Mouse (Mus musculus): Measurements from ENCODE around the gene Gm20425. TPM values are rescaled to one million over a fixed set of nuclear protein-coding genes. Genes with fewer than 3 reads are reported as not detected.
"Not testable (repeated sequence)": the region's sequence is repeated elsewhere in the genome, so short reads cannot be mapped to it uniquely, and the experiment has no call there.

Gm20425 gene
- polyA plus RNA-seq, 1 experiment from 2014 or later = not detected

DNA sequence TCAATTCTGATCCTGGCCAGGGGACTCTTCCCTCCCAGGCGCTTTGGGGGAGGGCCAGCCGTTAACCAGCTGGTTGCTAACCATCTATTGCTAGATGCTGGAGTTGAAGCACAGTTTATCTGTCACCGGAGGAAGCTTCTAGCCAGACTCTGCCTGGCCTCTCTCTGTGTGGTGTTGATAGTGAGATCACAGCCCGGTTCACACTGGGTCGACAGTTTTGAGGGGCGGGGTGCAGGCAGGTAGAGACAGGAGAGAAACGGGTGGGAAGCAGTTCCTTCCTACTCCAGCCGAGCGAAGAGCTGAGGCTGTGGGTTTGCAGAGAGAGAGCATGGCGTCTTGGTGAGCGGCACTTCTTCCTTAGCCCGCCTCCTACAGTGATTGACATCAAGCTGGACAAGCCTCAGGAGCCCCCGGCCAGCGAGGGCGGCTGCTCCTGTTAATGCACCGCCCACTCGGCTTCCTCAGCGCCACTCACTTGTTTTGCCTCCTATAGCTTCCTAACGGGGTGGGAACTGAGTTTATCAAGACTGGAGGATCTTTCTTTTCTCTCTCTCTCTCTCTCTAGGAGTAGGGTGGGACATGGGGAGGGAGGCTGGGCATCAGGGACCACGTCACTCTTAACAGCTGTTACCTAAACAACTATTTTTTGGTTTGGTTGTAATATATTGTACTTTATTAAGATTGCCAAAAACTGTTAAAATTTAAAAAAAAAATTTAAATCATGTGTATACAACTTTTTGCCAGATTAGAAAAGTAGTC is 49.1 kb downstream of the Gm20425 start:
- H3K27me3 ChIP-seq = no peaks in the 10 kb centered on the region
- H3K4me1 ChIP-seq (replicated peaks) = peaks cover 13% of the 10 kb centered on the region
- WGBS = 7% methylated on average over 20 of the region's 20 CpGs
- peaks cover 27% of the 10 kb centered on the region; the same call in 1 of the 2 replicates for H3K36me3 ChIP-seq
- ATAC-seq (ENCODE audit: low FRiP score, low read depth) = peak; percentile 76; the same call in 1 of the 2 replicates
- no peak overlapping the region for H3K9ac ChIP-seq
- no peaks in the 10 kb centered on the region for H3K9me3 ChIP-seq
- H3K27ac ChIP-seq (replicated peaks) = peak overlapping the region; percentile 44; the same call in 1 of the 2 replicates
- H3K4me2 ChIP-seq = peak overlapping the region; percentile 40
- H3K4me3 ChIP-seq = peak overlapping the region; percentile 21

DNA sequence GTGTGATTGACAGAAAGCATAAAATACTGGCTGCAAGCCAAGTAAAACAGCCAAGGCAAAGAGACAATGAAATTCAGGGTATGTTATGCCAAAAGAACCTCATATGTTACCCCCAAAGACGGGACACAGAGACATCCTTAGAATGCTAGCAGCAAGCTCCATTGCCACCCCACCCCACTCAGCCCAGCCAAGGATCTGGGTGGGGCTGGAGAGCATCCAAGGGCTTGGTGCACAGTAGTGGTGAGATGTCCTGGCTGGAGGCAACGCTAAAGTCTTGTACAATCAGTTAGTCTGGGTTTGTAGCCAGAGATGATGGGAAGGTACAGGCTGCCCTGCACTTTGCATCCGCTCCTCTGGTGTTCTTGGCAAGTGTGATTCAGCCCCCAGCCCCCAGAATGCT is 49.8 kb downstream of the Gm20425 start:
- H3K36me3 ChIP-seq = peaks cover 27% of the 10 kb centered on the region; the same call in 1 of the 2 replicates
- peaks cover 13% of the 10 kb centered on the region for H3K4me1 ChIP-seq (replicated peaks)
- H3K4me3 ChIP-seq = no peak overlapping the region
- H3K27me3 ChIP-seq = no peaks in the 10 kb centered on the region
- no peak overlapping the region for H3K9ac ChIP-seq
- peak overlapping the region; percentile 40 for H3K4me2 ChIP-seq
- H3K9me3 ChIP-seq = no peaks in the 10 kb centered on the region
- 0 out of 2 replicates have a peak overlapping the region, but pooled peaks have one; percentile 44 for H3K27ac ChIP-seq (replicated peaks)
- WGBS = 53% methylated on average over 3 of the region's 3 CpGs
- peak; percentile 57; the same call in 1 of the 2 replicates for ATAC-seq (ENCODE audit: low FRiP score, low read depth)

DNA sequence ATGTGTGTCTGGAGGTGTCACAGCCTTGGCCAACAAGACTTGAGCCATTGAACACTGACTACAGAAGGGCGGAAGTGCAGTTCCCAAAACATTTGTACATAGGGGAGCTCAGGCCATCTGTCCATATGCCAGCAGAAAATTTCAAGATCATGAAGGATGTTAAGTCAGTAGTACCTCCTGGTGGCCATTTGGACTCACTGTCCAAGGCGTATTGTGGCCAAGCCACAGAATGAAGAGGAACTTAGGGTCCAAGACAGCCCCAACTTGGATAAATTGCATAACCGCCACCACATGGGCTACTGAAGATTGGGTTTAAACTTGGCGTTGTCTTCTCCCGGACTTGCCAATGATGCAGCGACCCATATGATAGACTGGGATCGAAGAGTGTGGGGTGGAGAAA is 54.4 kb downstream of the Gm20425 start:
- peaks cover 8% of the 10 kb centered on the region for H3K4me1 ChIP-seq (replicated peaks)
- 94% methylated on average over 7 of the region's 7 CpGs for WGBS
- no peak overlapping the region for H3K4me2 ChIP-seq
- H3K36me3 ChIP-seq = peaks cover 24% of the 10 kb centered on the region
- H3K27me3 ChIP-seq = no peaks in the 10 kb centered on the region
- no peak overlapping the region for H3K4me3 ChIP-seq
- H3K9me3 ChIP-seq = no peaks in the 10 kb centered on the region
- H3K27ac ChIP-seq (replicated peaks) = no peak overlapping the region
- H3K9ac ChIP-seq = no peak overlapping the region
- no peak for ATAC-seq (ENCODE audit: low FRiP score, low read depth)

DNA sequence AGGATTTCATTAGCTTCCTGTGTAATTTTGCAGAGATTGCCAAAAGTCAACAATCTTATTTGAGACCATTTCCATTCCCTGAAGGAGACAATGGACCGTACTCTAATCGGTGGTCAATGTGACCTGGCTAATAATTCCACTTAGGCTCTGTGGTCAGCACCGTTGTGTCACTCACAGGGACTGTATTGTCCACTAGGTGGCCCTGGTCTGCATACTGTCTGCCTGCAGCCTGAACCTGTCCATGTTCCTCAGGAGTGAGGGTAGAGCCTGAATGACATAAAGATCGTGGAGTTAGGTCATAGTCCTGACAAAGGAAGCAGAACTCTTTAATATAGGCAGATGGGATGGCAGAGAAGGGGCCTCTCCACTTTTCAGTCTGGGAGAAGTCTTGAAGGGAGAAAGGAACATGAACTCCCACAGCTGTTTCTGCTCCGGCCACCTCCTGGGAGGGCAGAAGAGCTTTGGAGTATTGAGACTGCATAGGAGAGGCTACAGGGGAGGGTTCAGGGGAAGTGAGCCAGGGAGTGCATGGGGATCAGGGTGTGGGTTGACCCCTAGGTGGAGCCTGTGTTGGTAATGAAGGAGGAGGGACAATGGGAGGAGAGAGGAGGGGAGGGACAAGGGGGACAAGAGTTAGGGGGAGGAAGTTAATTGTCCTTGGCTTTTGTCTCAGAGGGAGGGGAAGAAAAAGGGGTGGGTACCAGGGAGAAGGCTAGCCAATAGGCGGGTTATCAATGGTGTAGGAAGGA is 55.2 kb downstream of the Gm20425 start:
- Histone ChIP-seq H3K36me3 (peaks cover 24% of the 10 kb centered on the region), H3K4me3 (no peak overlapping the region), H3K27ac (replicated peaks) (no peak overlapping the region), H3K9me3 (no peaks in the 10 kb centered on the region), H3K4me2 (no peak overlapping the region), H3K9ac (no peak overlapping the region), H3K4me1 (replicated peaks) (peaks cover under 1% of the 10 kb centered on the region; the same call in 1 of the 2 replicates), H3K27me3 (no peaks in the 10 kb centered on the region)
- WGBS = 56% methylated on average over 6 of the region's 6 CpGs
- ATAC-seq (ENCODE audit: low FRiP score, low read depth) = no peak

DNA sequence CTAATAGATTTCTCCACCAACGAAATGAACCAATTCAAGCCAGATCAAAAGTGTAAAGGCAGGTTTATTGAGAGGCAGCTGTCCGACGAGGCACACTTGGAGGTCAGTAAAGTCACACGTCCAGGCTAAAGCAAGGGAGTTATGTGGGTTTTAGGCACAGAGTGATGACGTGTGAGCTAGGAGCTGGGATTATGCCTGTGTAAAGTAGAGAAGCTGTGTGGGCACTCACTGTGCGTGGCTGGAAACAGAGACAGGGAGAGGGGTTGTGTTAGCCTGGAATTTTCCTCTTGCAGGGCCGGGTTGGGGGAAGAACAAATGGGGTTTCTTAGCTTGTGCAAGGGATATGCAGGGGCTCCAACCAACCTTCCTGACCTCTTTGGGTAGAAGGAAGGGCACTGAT is 61.3 kb downstream of the Gm20425 start:
- Histone ChIP-seq H3K4me1 (replicated peaks) (peaks cover 11% of the 10 kb centered on the region; the same call in 1 of the 2 replicates), H3K36me3 (peaks cover 18% of the 10 kb centered on the region), H3K4me2 (no peak overlapping the region), H3K9ac (no peak overlapping the region), H3K4me3 (no peak overlapping the region), H3K9me3 (no peaks in the 10 kb centered on the region), H3K27me3 (no peaks in the 10 kb centered on the region), H3K27ac (replicated peaks) (no peak overlapping the region)
- 59% methylated on average over 7 of the region's 7 CpGs for WGBS
- ATAC-seq (ENCODE audit: low FRiP score, low read depth) = no peak

DNA sequence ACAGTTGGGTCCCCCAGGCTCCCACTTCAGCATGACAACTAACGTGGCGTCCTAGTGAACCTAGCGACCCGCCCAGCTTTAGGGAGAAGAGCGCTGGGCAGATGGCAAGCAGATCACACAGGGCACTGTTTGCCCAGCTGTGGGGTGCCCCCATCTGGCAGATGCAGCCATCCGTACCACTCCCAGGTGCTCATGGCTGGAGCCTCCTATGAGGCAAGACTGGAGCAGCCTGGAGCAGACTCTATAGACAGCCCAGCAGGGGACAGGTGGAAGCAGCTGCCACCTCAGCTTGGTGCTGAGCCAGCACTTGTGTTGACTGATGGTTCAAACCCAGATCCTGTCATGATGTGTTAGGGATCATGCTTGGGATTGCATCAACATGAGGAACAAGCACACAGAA is 62.1 kb downstream of the Gm20425 start:
- Histone ChIP-seq H3K27me3 (no peaks in the 10 kb centered on the region), H3K9ac (no peak overlapping the region), H3K4me2 (no peak overlapping the region), H3K9me3 (no peaks in the 10 kb centered on the region), H3K27ac (replicated peaks) (no peak overlapping the region), H3K4me1 (replicated peaks) (peaks cover 11% of the 10 kb centered on the region; the same call in 1 of the 2 replicates), H3K4me3 (no peak overlapping the region), H3K36me3 (peaks cover 21% of the 10 kb centered on the region)
- ATAC-seq (ENCODE audit: low FRiP score, low read depth) = peak; percentile 65
- WGBS = 46% methylated on average over 6 of the region's 6 CpGs

DNA sequence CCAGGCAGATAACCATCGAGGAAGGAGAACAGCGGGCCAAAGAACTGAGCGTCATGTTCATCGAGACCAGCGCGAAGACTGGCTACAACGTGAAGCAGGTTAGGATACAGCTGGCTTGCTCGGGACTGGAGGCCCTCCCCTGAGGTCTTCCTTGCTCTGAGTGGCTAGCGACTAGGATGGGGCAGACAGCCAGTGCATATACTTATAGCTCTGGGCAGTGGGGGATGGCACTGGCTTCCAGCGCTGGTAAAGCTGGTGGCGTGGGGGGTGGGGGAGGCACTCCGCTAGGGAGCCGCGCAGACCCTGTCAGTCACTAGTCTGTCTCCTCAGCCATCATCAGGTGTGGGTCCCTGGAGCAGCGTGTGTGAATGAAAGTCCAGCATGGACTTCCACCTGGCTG is 66.3 kb downstream of the Gm20425 start:
- peaks cover 24% of the 10 kb centered on the region for H3K36me3 ChIP-seq
- no peak overlapping the region for H3K4me3 ChIP-seq
- ATAC-seq (ENCODE audit: low FRiP score, low read depth) = no peak
- no peak overlapping the region for H3K9ac ChIP-seq
- 69% methylated on average over 15 of the region's 15 CpGs for whole genome bisulfite sequencing
- peaks cover 8% of the 10 kb centered on the region; the same call in 1 of the 2 replicates for H3K4me1 ChIP-seq (replicated peaks)
- H3K4me2 ChIP-seq = no peak overlapping the region
- no peaks in the 10 kb centered on the region for H3K27me3 ChIP-seq
- no peaks in the 10 kb centered on the region for H3K9me3 ChIP-seq
- no peak overlapping the region for H3K27ac ChIP-seq (replicated peaks)

DNA sequence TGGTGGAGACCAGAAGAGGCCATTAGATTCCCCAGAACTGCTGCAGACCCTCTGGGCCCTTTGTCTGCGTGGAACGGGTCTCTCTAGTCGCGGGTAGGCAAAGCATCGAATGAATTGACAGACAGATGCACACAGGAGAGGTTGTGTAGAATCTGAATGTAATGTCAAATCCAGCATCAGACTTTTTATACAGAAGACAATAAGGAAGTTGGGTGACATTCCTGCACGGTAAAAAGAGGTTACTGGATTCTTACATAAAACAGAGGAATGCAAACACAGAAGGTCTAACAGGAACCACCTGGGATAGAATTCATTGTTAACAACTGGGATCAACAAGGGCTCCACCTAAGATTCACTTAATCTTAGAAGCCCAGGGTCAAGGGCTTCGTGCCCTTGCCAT is 74.9 kb downstream of the Gm20425 start:
- H3K27ac ChIP-seq (replicated peaks); H3K27me3 ChIP-seq; H3K4me2 ChIP-seq; ATAC-seq (ENCODE audit: low FRiP score, low read depth); H3K9me3 ChIP-seq; H3K9ac ChIP-seq; H3K4me3 ChIP-seq: not testable (repeated sequence)
- WGBS = 88% methylated on average over 7 of the region's 7 CpGs
- Histone ChIP-seq H3K36me3 (peaks cover 19% of the 10 kb centered on the region), H3K4me1 (replicated peaks) (peaks cover 19% of the 10 kb centered on the region)

DNA sequence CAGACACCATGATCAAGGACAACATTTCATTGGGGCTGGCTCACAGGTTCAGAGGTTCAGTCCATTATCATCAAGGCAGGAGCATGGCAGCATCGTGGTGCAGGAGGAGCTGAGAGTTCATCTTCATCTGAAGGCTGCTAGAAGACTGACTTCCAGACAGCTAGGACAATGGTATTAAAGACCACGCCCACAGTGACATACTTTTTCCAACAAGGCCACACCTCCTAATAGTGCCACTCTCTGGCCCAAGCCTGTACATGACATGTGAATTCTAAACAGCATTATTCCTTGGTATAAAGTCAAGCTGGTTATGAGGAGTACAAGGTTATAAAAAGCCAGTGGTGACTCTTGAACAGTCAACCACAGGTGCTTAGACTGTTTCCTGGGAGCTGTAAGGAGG is 75.5 kb downstream of the Gm20425 start:
- Histone ChIP-seq H3K4me3 (no peak overlapping the region), H3K27ac (replicated peaks) (no peak overlapping the region), H3K36me3 (peaks cover 15% of the 10 kb centered on the region), H3K9me3 (no peaks in the 10 kb centered on the region), H3K4me1 (replicated peaks) (peaks cover 19% of the 10 kb centered on the region), H3K9ac (no peak overlapping the region), H3K27me3 (no peaks in the 10 kb centered on the region), H3K4me2 (no peak overlapping the region)
- ATAC-seq (ENCODE audit: low FRiP score, low read depth) = no peak
- 84% methylated on average over 2 of the region's 2 CpGs for WGBS

DNA sequence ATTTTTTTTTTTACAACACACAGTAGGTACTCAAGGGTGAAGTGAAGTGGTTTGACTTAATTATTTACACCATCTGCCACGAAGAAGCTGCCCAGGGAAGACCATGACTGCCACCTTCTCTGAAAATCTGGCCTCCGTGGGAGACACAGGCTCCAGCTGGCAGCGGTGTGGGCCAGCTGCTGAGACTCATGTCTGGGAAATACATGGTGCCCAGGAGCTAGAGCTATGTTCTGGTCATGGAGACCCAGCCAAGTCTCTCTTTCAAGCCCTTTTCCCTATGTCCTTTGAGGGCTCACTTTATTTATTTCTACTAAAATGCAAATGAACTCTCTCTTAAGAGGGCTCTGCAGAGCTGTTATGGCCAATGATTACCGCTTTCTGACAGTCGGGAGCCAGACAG is 76.8 kb downstream of the Gm20425 start:
- peak; percentile 44; the same call in 1 of the 2 replicates for ATAC-seq (ENCODE audit: low FRiP score, low read depth)

DNA sequence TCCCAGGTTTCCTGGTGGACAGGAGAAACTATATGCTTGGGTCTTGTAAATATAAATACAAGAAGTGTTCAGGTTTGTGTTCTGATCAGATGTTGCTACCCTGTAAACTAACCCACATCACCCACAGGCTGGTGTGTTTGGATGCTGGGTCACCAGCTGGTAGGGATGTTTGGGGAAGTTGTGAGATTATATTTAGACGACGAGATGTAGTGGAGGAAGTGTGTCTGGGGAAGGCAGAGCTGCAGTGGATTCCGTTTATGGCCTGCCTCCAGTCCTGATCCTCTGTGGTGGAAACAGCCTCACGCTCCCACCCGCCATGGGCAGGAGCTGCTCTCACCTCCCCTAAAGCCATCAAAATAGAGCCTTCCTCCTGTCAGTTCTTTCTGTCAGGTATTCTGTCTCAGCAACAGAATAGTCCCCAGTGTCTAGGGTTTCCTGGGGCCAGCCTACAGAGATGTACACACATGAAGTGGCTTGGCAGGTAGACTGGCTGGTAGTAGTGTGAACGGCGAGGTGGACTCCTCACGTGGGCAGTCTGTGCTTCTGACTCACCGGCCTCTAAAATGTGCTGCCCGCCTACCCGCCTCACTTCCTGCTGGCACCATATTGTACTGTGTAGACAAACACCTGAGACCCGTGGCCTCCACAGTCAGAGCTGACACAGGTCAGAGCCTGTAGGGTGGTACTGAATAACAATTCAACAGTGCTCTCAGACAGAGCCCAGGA is 80.9 kb downstream of the Gm20425 start:
- WGBS = 84% methylated on average over 12 of the region's 12 CpGs
- no peak overlapping the region for H3K9ac ChIP-seq
- H3K27ac ChIP-seq (replicated peaks) = no peak overlapping the region
- H3K4me3 ChIP-seq = no peak overlapping the region
- H3K36me3 ChIP-seq = peaks cover 4% of the 10 kb centered on the region; the same call in 1 of the 2 replicates
- H3K4me2 ChIP-seq = no peak overlapping the region
- no peaks in the 10 kb centered on the region for H3K9me3 ChIP-seq
- no peak for ATAC-seq (ENCODE audit: low FRiP score, low read depth)
- H3K27me3 ChIP-seq = no peaks in the 10 kb centered on the region
- H3K4me1 ChIP-seq (replicated peaks) = peaks cover 64% of the 10 kb centered on the region

More for the DNA sequence above, 76.8 kb downstream of the Gm20425 start:
- Histone ChIP-seq H3K4me3 (no peak overlapping the region), H3K36me3 (peaks cover 13% of the 10 kb centered on the region; the same call in 1 of the 2 replicates), H3K4me1 (replicated peaks) (peaks cover 27% of the 10 kb centered on the region), H3K9ac (no peak overlapping the region), H3K27ac (replicated peaks) (peak overlapping the region; percentile 71), H3K27me3 (no peaks in the 10 kb centered on the region), H3K4me2 (no peak overlapping the region), H3K9me3 (no peaks in the 10 kb centered on the region)
- 50% methylated on average over 5 of the region's 5 CpGs for WGBS

Measured in hindbrain, embryonic 15.5 days (tissue).